Mouse (Mus musculus) embryonic fibroblast, embryonic 13.5 days (primary cell): ENCODE data around the gene Ttc39a.

Experiments
- CTCF ChIP-seq: IDR thresholded peaks from 2 replicates; pipeline ENCODE4 v1.5.1; 2011; ENCODE audit warnings: mild to moderate bottlenecking, control low read depth, low read length, moderate library complexity, borderline replicate concordance; ENCODE audit not compliant: insufficient read depth
- POLR2A ChIP-seq: IDR thresholded peaks from 2 replicates; pipeline ENCODE4 v1.6.1; 2011; ENCODE audit warnings: low read depth, mild to moderate bottlenecking, control low read depth, low read length, moderate library complexity

DNA sequence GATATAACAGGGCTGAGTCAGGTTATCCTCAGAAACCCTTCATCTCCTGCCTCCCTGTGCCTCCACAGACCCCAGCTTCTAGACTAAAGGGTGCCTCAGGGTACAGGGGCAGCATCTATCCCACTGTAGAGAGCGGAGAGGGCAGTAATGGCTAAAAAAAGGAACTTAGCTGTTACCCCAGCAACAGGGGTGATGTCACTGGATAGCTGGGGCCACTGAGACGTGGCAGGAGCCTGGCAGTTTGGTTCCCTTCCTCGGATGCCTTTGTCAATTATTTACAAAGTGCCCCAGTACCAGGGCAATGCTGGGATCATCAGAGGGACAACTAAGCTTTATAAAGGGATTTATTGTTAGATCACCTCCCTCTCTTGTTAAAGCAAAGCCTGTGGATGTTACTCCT, 12.6 kb downstream of the Ttc39a start:
- TF ChIP-seq POLR2A (no peak), CTCF (no peak)
